Mouse (Mus musculus): ENCODE results near the gene Gm17387.
"Not testable (repeated sequence)": the region's sequence is repeated elsewhere in the genome, so short reads cannot be mapped to it uniquely, and the experiment has no call there.

The Gm17387 gene

GRCm38 (mm10) chr7:141016707-141017697, 11.9 kb upstream of the Gm17387 start:
- DNase-seq (ENCODE audit: low spot score in 2 of 2), result no peak

- not testable (repeated sequence) for DNase-seq (ENCODE audit: low spot score in 2 of 2)
Measured at GRCm38 (mm10) chr7:141017824-141018223, 11.1 kb upstream of the Gm17387 start, which contains the start of gene Ifitm6. Ifitm6 (minus strand) TSS chr7:141017924.

GRCm38 (mm10) chr7:141019028-141019427, 9.9 kb upstream of the Gm17387 start:
- no peak for DNase-seq (ENCODE audit: low spot score in 2 of 2)

GRCm38 (mm10) chr7:141021489-141022449, 7.2 kb upstream of the Gm17387 start:
- DNase-seq (ENCODE audit: low spot score in 2 of 2), result no peak

- no peak for DNase-seq (ENCODE audit: low spot score in 2 of 2)
Measured at GRCm38 (mm10) chr7:141024865-141025838, 3.8 kb upstream of the Gm17387 start.

- DNase-seq (ENCODE audit: low spot score in 2 of 2), result no peak
Measured at GRCm38 (mm10) chr7:141026097-141026739, 2.7 kb upstream of the Gm17387 start.

- DNase-seq (ENCODE audit: low spot score in 2 of 2), result no peak
Measured at GRCm38 (mm10) chr7:141026740-141027098, 2.2 kb upstream of the Gm17387 start.

GRCm38 (mm10) chr7:141030390-141030789, 1.5 kb downstream of the Gm17387 start:
- no peak for DNase-seq (ENCODE audit: low spot score in 2 of 2)

- DNase-seq (ENCODE audit: low spot score in 2 of 2), result no peak
Measured at GRCm38 (mm10) chr7:141032458-141033167, 3.7 kb downstream of the Gm17387 start.

GRCm38 (mm10) chr7:141036624-141037023, 7.7 kb downstream of the Gm17387 start:
- DNase-seq (ENCODE audit: low spot score in 2 of 2), result not testable (repeated sequence)

- no peak for DNase-seq (ENCODE audit: low spot score in 2 of 2)
Measured at GRCm38 (mm10) chr7:141038090-141039032, 9.4 kb downstream of the Gm17387 start.

GRCm38 (mm10) chr7:141039386-141040107, 10.6 kb downstream of the Gm17387 start:
- no peak for DNase-seq (ENCODE audit: low spot score in 2 of 2)

GRCm38 (mm10) chr7:141040867-141041606, 12.1 kb downstream of the Gm17387 start:
- no peak for DNase-seq (ENCODE audit: low spot score in 2 of 2)

- no peak for DNase-seq (ENCODE audit: low spot score in 2 of 2)
Measured at GRCm38 (mm10) chr7:141041661-141042060, 12.7 kb downstream of the Gm17387 start.

- no peak for DNase-seq (ENCODE audit: low spot score in 2 of 2)
Measured at GRCm38 (mm10) chr7:141042539-141042938, 13.6 kb downstream of the Gm17387 start.

- no peak for DNase-seq (ENCODE audit: low spot score in 2 of 2)
Measured at GRCm38 (mm10) chr7:141046931-141047580, 18.1 kb downstream of the Gm17387 start.
